Mouse (Mus musculus): ENCODE measurements around the gene Ggn. TPM values are rescaled to one million over a fixed set of nuclear protein-coding genes. Genes with fewer than 3 reads are reported as not detected.

The Ggn gene
- 0.86 and 1.1 TPM in 2 replicates for polyA plus RNA-seq (2012; rRNA removed)

DNA sequence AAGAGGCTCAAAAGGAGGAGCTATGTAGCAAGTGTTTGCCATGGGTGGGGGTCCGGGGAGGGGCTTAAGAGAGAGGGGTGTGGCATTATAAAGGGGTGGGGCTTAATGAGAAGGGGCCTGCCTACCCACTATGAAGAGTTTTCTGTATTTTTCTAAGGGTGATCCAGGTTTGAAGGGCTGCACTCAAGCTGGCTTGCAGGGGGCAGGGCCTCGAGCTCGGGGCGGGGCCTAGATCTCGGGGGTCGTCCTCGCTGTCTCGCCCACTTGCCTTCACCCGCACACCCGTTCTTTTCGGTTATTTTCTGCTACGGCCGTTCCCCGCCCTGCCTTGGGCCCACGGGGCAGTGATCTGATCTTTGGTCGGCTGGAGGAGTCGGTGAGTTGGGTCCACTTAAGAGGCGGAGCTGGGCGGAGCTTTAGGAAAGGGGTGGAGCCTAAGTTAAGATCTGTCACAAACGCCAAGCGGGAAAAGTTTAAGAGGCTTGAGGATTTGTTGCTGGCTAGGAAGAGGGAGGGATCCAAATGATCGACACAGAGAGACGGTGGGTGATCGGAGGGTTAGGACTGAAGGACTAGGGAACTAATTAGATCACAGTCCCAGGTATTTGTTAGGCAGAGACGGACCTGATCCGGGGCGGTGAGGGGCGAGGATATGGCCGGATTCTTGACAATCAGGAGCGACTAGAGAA, at the start of gene Ggn, which contains the start of gene Spred3:
Gene Ggn (plus strand): TSS at position 145 of the 689 bp plus-strand sequence.
Gene Spred3 (minus strand): TSS at position 346 of the 689 bp plus-strand sequence.
- Histone ChIP-seq H3K4me3 (replicated peaks; ENCODE audit: insufficient read depth, low read depth, low read length) (peak within 1 kb of the TSS; percentile 90), H3K4me1 (ENCODE audit: control insufficient read depth, insufficient read depth, low read length) (peaks cover 11% of the 10 kb centered on the region; the same call in 1 of the 2 replicates), H3K27ac (ENCODE audit: insufficient read depth, low read length) (no peak within 1 kb of the TSS), H3K27me3 (ENCODE audit: control insufficient read depth, insufficient read depth, low read length) (no peaks in the 10 kb centered on the region)
- TF ChIP-seq CTCF (IDR thresholded peaks at IDR 0.05; ENCODE audit: borderline replicate concordance, insufficient read depth, low read depth, low read length), result no peak
- no peak for TF ChIP-seq POLR2A (IDR thresholded peaks at IDR 0.05; ENCODE audit: borderline replicate concordance, insufficient read depth, low read length)
- 2% methylated on average over 30 of the region's 30 CpGs for WGBS
- DNase-seq, result peak; percentile 62 to 68

DNA sequence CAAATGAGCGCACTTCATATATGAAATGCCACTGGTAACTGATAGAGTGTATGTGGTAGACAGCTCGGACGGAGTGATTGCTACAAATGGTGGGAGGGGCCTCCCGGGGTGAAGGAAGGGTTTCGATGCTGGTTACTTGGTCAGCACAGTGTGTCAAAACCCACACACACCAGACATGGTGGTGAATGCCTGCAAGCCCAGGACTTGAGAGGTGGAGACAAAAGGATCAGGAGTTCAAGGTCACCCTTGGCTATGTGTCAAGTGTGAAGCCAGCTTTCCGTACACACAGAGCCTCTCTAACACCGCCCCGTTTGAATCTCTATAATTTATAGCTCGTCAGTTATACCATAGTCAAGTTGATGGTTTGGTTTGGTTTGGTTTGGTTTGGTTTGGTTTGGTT, 47.2 kb upstream of the Ggn start:
- 92% methylated on average over 9 of the region's 9 CpGs for WGBS
- TF ChIP-seq CTCF (IDR thresholded peaks at IDR 0.05; ENCODE audit: borderline replicate concordance, insufficient read depth, low read depth, low read length) (no peak), POLR2A (IDR thresholded peaks at IDR 0.05; ENCODE audit: borderline replicate concordance, insufficient read depth, low read length) (no peak)
- DNase-seq, result no peak
- 0 out of 2 replicates have a peak, but pooled peaks cover 2% of the 10 kb centered on the region for H3K4me1 ChIP-seq (ENCODE audit: control insufficient read depth, insufficient read depth, low read length)
- H3K4me3 ChIP-seq (replicated peaks; ENCODE audit: insufficient read depth, low read depth, low read length), result no peak overlapping the region
- H3K27me3 ChIP-seq (ENCODE audit: control insufficient read depth, insufficient read depth, low read length), result peaks cover 3% of the 10 kb centered on the region; the same call in 1 of the 2 replicates
- H3K27ac ChIP-seq (ENCODE audit: insufficient read depth, low read length), result no peak overlapping the region

DNA sequence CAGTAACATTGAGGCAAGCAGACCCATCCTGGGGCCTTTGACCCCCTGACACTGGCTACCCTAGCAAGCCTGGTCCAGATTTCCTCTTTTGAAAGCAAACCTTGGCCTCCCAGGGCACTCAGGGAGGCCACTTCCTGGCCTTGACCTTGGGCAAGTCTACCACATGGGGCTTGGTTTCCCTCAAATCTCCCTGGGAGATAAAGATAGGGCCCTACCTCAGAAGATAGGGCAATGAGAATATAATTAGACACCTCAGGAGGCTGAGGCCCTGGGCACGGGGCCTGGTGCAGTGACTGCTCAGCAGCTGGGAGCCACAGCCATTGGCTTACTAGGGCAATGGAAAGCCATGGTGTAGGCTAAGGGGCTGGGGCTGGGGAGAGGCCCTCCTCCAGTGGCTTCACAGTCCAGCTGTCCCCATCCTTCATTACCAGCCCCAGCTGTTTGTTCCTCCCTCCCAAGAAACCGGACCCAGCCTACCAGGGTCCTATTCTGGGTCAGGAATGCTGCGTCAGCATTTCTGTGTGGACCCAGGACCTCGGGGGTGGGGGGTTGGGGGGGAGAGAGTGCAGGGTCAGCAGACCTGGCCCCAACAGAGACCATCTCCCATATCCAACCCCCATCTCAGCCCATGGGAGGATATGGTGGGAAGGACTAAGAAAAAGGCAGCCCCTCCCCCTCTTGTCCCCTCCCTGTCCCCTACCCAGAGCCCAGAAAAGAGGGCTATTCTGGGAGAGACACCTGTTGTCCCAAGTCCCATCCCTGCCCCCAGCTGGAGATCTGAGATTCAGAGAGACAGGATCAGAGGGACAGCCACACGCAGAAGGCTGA, 46.3 kb upstream of the Ggn start:
- Histone ChIP-seq H3K27ac (ENCODE audit: insufficient read depth, low read length) (no peak overlapping the region), H3K27me3 (ENCODE audit: control insufficient read depth, insufficient read depth, low read length) (peaks cover 3% of the 10 kb centered on the region; the same call in 1 of the 2 replicates), H3K4me1 (ENCODE audit: control insufficient read depth, insufficient read depth, low read length) (0 out of 2 replicates have a peak, but pooled peaks cover 2% of the 10 kb centered on the region), H3K4me3 (replicated peaks; ENCODE audit: insufficient read depth, low read depth, low read length) (no peak overlapping the region)
- no peak for TF ChIP-seq POLR2A (IDR thresholded peaks at IDR 0.05; ENCODE audit: borderline replicate concordance, insufficient read depth, low read length)
- WGBS, result 52% methylated on average over 5 of the region's 5 CpGs
- DNase-seq, result no peak

DNA sequence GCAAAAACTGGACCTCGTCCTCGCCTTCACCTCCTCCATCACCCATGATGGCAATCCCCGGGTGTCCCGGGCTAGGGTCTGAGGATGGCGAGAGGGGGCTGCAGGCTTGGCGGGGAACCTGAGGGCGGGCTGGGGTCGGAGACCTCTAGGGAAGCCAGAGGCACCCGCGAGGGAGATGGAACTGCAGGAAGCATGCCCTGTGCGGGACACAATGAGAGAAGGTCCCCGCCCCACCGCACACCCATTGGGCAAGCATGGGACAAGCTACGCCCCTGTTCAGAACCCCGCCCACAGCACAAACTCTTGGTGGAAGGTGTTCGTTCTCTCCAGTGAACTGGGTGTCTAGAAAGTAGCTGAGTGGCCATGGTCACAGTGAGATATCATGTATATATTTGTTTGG, 45.0 kb upstream of the Ggn start, which contains the start of gene Ryr1:
Gene Ryr1 (minus strand): TSS at position 210 of the 400 bp plus-strand sequence.
- Histone ChIP-seq H3K27ac (ENCODE audit: insufficient read depth, low read length) (no peak within 1 kb of the TSS), H3K4me3 (replicated peaks; ENCODE audit: insufficient read depth, low read depth, low read length) (no peak within 1 kb of the TSS), H3K27me3 (ENCODE audit: control insufficient read depth, insufficient read depth, low read length) (peaks cover 3% of the 10 kb centered on the region; the same call in 1 of the 2 replicates), H3K4me1 (ENCODE audit: control insufficient read depth, insufficient read depth, low read length) (0 out of 2 replicates have a peak, but pooled peaks cover 2% of the 10 kb centered on the region)
- DNase-seq, result no peak
- no peak for TF ChIP-seq CTCF (IDR thresholded peaks at IDR 0.05; ENCODE audit: borderline replicate concordance, insufficient read depth, low read depth, low read length)
- TF ChIP-seq POLR2A (IDR thresholded peaks at IDR 0.05; ENCODE audit: borderline replicate concordance, insufficient read depth, low read length), result no peak
- 1% methylated on average over 16 of the region's 16 CpGs for WGBS

DNA sequence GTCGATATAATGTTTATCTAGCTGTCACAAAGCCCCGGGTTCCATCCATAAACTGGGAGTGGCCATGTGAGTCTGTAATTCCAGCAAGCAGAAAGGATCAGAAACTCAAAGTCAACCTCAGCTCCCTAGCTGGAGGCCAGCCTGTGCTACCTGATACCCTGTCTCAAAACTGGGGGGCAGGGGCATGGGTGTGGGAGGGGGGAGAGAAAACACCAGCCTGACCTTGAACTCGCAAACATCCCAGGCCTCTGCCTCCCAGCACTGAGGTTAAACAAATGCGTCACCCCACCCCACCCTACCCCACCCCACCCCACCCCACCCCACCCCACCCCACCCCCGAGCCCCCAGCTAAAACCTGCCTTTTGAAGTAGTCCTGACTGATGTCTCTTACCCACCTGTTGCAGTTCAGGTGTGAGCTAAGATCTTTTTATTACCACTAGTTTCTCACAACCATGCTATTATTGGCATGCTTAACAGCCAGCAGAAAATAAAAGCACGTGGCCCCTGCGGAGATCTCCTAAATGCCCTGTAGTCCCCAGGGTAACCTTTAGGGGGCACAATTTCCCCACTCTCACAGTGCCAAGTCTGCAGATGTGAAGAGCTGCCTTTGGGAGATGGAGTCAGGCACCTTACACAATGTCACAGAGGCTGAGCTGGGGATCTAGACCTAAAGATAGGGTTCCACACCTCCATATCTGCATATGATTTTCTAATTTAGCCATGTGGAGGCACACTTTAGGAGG, 43.7 kb upstream of the Ggn start:
- Histone ChIP-seq H3K27me3 (ENCODE audit: control insufficient read depth, insufficient read depth, low read length) (peaks cover 3% of the 10 kb centered on the region; the same call in 1 of the 2 replicates), H3K27ac (ENCODE audit: insufficient read depth, low read length) (no peak overlapping the region), H3K4me3 (replicated peaks; ENCODE audit: insufficient read depth, low read depth, low read length) (no peak overlapping the region), H3K4me1 (ENCODE audit: control insufficient read depth, insufficient read depth, low read length) (0 out of 2 replicates have a peak, but pooled peaks cover 2% of the 10 kb centered on the region)
- peak; percentile 21 to 51 for DNase-seq
- no peak for TF ChIP-seq POLR2A (IDR thresholded peaks at IDR 0.05; ENCODE audit: borderline replicate concordance, insufficient read depth, low read length)
- TF ChIP-seq CTCF (IDR thresholded peaks at IDR 0.05; ENCODE audit: borderline replicate concordance, insufficient read depth, low read depth, low read length), result peak; percentile 41; the same call in 1 of the 2 replicates
- WGBS, result 40% methylated on average over 7 of the region's 7 CpGs

DNA sequence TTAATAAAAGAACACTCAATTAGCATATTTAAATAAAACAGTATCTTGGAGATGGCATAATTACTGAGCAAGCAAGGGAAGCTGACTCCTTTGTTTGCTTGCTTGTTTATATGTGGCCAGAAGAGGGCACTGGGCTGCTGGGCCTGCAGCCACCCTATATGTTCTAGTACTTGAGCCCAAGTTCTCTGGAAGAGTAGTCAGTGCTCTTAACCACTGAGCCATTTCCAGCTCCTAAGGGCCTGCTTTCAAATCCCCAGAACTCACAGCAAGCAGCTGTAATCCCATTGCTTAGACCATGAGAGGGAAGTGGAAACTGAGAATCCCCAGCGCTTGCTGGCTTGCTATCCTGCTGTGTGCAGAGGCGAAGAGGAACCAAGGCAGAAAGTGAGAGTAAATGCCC, 41.3 kb upstream of the Ggn start:
- peak; percentile 33; the same call in 1 of the 2 replicates for TF ChIP-seq CTCF (IDR thresholded peaks at IDR 0.05; ENCODE audit: borderline replicate concordance, insufficient read depth, low read depth, low read length)
- no peak for TF ChIP-seq POLR2A (IDR thresholded peaks at IDR 0.05; ENCODE audit: borderline replicate concordance, insufficient read depth, low read length)
- peaks cover 3% of the 10 kb centered on the region; the same call in 1 of the 2 replicates for H3K27me3 ChIP-seq (ENCODE audit: control insufficient read depth, insufficient read depth, low read length)
- H3K27ac ChIP-seq (ENCODE audit: insufficient read depth, low read length), result no peak overlapping the region
- no peak overlapping the region for H3K4me3 ChIP-seq (replicated peaks; ENCODE audit: insufficient read depth, low read depth, low read length)
- H3K4me1 ChIP-seq (ENCODE audit: control insufficient read depth, insufficient read depth, low read length), result 0 out of 2 replicates have a peak, but pooled peaks cover 2% of the 10 kb centered on the region
- DNase-seq, result no peak
- WGBS, result 70% methylated on average over 2 of the region's 2 CpGs

DNA sequence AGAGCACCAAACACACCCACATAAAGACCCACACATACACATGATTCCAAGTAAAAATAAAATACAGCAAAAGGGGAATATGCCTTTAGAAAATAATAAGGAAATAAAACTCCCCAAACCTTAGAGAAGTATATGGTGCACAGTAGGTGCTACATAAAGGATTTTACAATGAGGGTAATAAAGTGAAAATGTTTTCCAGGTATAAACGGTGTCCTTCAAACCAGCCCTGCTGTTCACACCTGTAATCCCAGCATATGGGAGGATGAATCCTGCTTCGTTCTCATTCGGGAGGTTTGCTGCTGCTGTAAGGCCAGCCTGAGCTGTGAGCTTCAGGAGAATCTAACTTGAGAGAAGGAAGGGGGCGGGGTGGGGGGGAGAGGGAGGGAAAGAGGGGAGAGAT, 35.8 kb upstream of the Ggn start:
- peaks cover 2% of the 10 kb centered on the region; the same call in 1 of the 2 replicates for H3K27me3 ChIP-seq (ENCODE audit: control insufficient read depth, insufficient read depth, low read length)
- 21% methylated on average over 4 of the region's 4 CpGs for WGBS
- no peak for DNase-seq
- no peak for TF ChIP-seq CTCF (IDR thresholded peaks at IDR 0.05; ENCODE audit: borderline replicate concordance, insufficient read depth, low read depth, low read length)
- no peak overlapping the region for H3K27ac ChIP-seq (ENCODE audit: insufficient read depth, low read length)
- no peak overlapping the region for H3K4me3 ChIP-seq (replicated peaks; ENCODE audit: insufficient read depth, low read depth, low read length)
- no peaks in the 10 kb centered on the region for H3K4me1 ChIP-seq (ENCODE audit: control insufficient read depth, insufficient read depth, low read length)
